Mouse (Mus musculus): ENCODE data around the gene Slc22a23. TPM values are rescaled to one million over a fixed set of nuclear protein-coding genes. Genes with fewer than 3 reads are reported as not detected.

Slc22a23 gene
- polyA plus RNA-seq, 1 experiment from 2014 or later: 5.5 TPM

DNA sequence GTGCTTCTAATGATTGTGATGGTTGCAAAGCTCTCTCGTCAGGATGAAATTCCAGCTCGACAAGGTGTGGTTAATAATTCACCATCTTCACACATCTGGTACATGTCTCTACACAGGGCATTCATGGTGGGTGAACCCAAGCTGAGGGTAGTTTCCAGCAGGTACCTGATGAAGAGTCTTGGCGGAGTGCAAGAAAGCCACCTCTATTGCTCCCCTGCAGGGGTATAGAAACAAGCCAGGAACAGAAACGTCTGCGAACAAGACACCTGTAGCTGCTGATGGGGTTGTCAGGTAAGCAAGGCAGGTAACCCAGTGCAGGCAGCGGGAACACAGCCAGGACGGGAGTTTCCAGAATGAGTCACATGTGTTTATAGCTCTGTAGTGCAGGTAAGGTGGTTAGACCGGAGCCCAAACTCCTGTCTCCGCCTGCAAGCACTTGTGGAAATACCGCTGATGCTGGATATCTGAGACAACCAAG lies 132.2 kb downstream of the Slc22a23 start:
- no peak overlapping the region for H3K27ac ChIP-seq
- H3K9me3 ChIP-seq: no peaks in the 10 kb centered on the region
- no peak overlapping the region for H3K4me3 ChIP-seq
- no peak overlapping the region for H3K4me2 ChIP-seq (replicated peaks)
- no peaks in the 10 kb centered on the region for H3K4me1 ChIP-seq
- WGBS: 64% methylated on average over 10 of the region's 10 CpGs
- no peaks in the 10 kb centered on the region for H3K27me3 ChIP-seq
- ATAC-seq (ENCODE audit: insufficient number of reproducible peaks, insufficient read depth, low FRiP score, low TSS enrichment): no peak
- H3K36me3 ChIP-seq: no peaks in the 10 kb centered on the region
- no peak overlapping the region for H3K9ac ChIP-seq

DNA sequence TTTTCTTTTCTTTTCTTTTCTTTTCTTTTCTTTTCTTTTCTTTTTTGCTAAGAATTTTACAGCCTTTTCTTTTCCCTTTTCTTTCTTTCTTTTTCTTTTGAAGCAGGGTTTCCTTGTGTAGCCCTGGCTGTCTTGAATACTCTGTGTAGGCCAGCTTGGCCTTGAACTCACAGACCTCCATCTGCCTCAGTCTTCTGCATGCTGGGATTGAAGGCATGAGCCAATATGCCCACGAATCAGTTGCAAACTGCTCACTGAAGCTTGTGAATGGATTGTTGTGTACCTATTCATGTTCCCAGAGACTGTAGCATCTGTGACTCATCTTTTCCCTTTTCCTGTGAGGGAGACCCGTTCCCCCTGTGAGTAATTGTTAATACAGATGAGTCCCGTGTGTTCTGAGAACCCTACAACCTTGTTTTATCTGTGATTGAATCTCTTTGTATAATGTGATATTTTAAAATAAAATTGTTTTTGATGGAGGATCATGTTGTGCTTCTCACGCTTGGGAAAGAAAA lies 133.7 kb downstream of the Slc22a23 start:
- H3K9me3 ChIP-seq: no peaks in the 10 kb centered on the region
- WGBS: 58% methylated on average over 4 of the region's 4 CpGs
- no peak overlapping the region for H3K9ac ChIP-seq
- no peak overlapping the region for H3K4me3 ChIP-seq
- H3K4me1 ChIP-seq: no peaks in the 10 kb centered on the region
- no peaks in the 10 kb centered on the region for H3K27me3 ChIP-seq
- H3K36me3 ChIP-seq: no peaks in the 10 kb centered on the region
- no peak overlapping the region for H3K27ac ChIP-seq
- no peak overlapping the region for H3K4me2 ChIP-seq (replicated peaks)
- ATAC-seq (ENCODE audit: insufficient number of reproducible peaks, insufficient read depth, low FRiP score, low TSS enrichment): no peak

DNA sequence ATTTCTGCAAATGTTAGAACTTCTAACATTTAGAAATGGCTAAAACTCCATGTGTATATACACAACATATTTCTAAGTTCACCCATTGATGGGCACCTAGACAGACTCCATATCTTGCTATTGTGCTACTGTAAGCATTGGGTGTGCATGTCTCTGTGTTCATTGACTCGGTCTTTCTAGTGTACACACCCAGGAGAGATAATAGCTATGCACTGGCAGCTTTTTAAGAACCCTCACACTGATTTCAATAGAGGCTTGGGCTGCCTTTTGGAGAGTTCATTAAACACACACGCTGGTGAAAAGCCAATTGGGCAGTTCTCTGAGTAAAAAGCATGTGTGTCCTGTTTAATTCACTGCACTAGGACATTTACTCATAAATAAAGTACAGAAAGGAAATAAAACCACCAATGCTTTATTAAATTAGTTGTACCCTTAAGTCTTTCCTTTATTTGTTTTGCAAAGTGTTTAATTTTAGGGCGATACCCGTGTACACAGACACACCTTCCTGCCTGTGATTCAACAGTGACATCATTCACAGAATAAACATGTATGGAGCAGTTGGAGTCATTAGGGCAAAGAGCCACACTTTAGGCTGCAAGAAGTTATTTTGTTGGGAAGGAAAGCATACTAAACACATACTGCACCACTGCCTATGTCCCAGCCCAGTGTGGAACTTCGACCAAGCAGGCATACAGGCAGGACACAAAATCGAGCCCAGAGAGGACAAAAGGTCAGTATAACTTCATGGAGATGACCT lies 137.1 kb downstream of the Slc22a23 start:
- Histone ChIP-seq H3K9ac (no peak overlapping the region), H3K36me3 (no peaks in the 10 kb centered on the region), H3K9me3 (no peaks in the 10 kb centered on the region), H3K4me3 (no peak overlapping the region), H3K27me3 (no peaks in the 10 kb centered on the region), H3K4me1 (no peaks in the 10 kb centered on the region), H3K27ac (no peak overlapping the region), H3K4me2 (replicated peaks) (no peak overlapping the region)
- ATAC-seq (ENCODE audit: insufficient number of reproducible peaks, insufficient read depth, low FRiP score, low TSS enrichment): no peak
- WGBS: 79% methylated on average over 6 of the region's 6 CpGs

DNA sequence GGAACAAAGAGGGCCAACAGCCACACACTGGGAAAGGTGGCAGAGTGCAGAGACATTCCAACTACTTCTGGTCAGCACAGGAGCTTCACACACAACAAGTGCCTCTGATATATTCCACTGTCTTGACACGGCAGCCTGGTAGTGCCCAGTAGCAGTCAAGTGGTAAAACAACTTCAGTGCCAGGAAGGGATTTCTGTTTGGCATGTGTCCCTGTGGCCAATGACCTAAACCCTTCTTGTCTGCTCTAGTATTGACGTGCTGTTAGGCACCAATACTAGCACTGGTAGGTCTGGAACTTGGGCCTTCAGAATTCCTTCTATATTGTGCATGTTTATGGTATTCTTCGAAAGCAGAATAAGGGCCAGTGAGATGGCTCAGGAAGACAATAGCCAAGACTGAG lies 139.8 kb downstream of the Slc22a23 start:
- Histone ChIP-seq H3K9ac (no peak overlapping the region), H3K4me2 (replicated peaks) (no peak overlapping the region), H3K4me1 (no peaks in the 10 kb centered on the region), H3K4me3 (no peak overlapping the region), H3K9me3 (no peaks in the 10 kb centered on the region), H3K27ac (no peak overlapping the region), H3K36me3 (no peaks in the 10 kb centered on the region), H3K27me3 (no peaks in the 10 kb centered on the region)
- 84% methylated on average over 3 of the region's 3 CpGs for WGBS
- no peak for ATAC-seq (ENCODE audit: insufficient number of reproducible peaks, insufficient read depth, low FRiP score, low TSS enrichment)

DNA sequence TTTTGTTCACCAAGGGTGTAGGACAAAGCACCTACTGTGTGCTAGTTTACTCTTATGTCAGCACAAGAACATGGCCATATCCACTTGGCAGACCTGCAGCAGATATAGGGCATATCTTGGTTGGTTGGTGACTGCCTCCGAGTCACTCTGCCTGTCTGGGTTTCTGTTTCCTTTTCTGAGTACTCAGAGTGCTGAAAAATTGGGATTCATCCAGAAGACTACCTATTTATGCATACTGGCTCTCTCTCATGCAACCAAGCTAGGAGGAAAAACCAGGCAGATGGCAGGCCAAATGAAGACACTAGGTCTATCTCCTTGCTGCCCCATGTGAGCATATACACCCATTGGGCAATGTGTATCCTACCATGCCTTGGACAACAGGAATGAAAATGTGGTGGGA lies 149.3 kb downstream of the Slc22a23 start:
- no peaks in the 10 kb centered on the region for H3K27me3 ChIP-seq
- H3K36me3 ChIP-seq: 0 out of 2 replicates have a peak, but pooled peaks cover 6% of the 10 kb centered on the region
- no peaks in the 10 kb centered on the region for H3K9me3 ChIP-seq
- H3K4me2 ChIP-seq (replicated peaks): no peak overlapping the region
- ATAC-seq (ENCODE audit: insufficient number of reproducible peaks, insufficient read depth, low FRiP score, low TSS enrichment): no peak
- H3K27ac ChIP-seq: no peak overlapping the region
- H3K4me3 ChIP-seq: no peak overlapping the region
- no peak overlapping the region for H3K9ac ChIP-seq
- no peaks in the 10 kb centered on the region; the same call in 1 of the 2 replicates for H3K4me1 ChIP-seq
- WGBS: 95% methylated on average over 1 of the region's 1 CpGs

DNA sequence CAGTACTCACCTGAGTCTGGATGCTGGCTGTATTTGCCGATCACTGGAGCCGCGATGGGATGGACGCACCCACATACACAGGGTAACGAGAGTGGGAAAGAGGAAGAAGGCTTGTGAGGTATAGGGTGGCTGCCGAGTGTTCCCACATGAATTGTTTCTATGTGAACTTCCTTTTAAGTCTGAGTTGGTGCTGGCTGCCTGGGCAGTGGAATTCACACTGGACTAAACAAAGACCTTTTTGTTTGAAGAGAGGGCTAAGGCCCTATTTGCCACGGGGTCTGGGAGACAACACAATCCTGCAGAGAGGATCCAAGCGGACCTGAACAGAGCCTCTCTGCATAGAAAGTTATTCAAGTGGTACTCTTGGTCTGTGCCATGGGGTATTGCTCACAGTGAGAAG lies 151.6 kb downstream of the Slc22a23 start:
- no peaks in the 10 kb centered on the region for H3K9me3 ChIP-seq
- 43% methylated on average over 8 of the region's 8 CpGs for WGBS
- no peak for ATAC-seq (ENCODE audit: insufficient number of reproducible peaks, insufficient read depth, low FRiP score, low TSS enrichment)
- H3K27me3 ChIP-seq: no peaks in the 10 kb centered on the region
- H3K4me1 ChIP-seq: no peaks in the 10 kb centered on the region
- H3K9ac ChIP-seq: no peak overlapping the region
- no peak overlapping the region for H3K4me3 ChIP-seq
- no peak overlapping the region for H3K4me2 ChIP-seq (replicated peaks)
- H3K27ac ChIP-seq: no peak overlapping the region
- 0 out of 2 replicates have a peak, but pooled peaks cover 6% of the 10 kb centered on the region for H3K36me3 ChIP-seq

DNA sequence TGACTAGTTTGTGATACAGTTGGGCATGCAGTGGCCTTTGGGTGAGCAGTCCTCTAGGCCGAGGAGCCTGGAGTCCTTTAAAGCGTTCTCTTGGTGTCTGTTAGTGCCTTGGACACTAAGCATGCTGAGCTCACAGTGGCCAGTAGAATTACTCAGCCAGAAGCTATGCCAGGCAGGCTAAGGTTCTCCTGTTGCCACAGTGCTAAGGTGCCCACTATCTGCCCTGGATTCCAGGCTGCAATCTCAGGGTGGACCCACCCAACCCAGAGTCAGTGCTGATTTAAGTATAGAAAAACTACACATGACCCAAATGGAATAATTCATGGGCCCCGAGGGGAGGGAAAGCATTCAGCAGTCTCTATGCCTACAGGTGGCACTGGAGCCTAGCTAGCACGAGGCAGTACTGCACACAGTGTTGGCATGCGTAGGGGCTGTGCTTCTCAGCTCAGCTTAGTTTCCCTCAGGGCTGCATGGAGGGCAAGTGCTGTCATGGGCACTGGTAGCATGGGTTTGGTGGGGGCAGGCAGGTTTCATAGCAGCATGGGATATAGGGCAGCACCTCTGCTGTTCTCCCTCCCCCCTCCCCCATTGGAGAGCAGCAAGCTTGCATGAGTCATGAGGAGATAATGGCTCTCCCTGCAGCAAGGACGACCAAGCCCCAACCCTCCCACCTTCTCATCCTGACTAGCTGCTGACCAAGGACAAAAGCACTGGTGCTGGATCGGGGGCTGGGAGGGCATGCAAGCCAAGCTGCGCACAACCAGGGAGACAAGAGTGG lies 152.4 kb downstream of the Slc22a23 start:
- Histone ChIP-seq H3K4me1 (no peaks in the 10 kb centered on the region), H3K4me2 (replicated peaks) (no peak overlapping the region), H3K9me3 (no peaks in the 10 kb centered on the region), H3K4me3 (no peak overlapping the region), H3K9ac (no peak overlapping the region), H3K27me3 (no peaks in the 10 kb centered on the region), H3K36me3 (0 out of 2 replicates have a peak, but pooled peaks cover 6% of the 10 kb centered on the region), H3K27ac (no peak overlapping the region)
- no peak for ATAC-seq (ENCODE audit: insufficient number of reproducible peaks, insufficient read depth, low FRiP score, low TSS enrichment)
- 69% methylated on average over 8 of the region's 8 CpGs for WGBS

DNA sequence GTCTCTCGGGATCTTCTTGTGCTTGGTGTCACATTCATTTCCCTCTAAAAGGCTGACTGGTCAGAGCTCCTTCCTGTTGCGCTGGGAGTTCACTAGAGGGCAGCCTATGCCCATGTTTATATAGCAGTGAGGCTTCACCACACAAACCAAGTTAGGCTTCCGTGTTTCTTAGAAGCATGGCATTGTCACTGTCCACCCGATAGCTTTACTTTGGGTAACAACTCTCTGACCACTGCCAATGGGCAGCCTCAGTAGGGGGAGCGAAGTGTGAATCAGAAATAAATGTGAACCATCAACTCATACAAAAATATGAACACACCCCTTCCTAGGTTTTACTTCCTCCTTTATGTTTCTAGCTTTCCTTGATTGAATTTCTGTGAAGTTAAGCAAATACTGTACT lies 157.4 kb downstream of the Slc22a23 start:
- no peak for ATAC-seq (ENCODE audit: insufficient number of reproducible peaks, insufficient read depth, low FRiP score, low TSS enrichment)
- H3K4me2 ChIP-seq (replicated peaks): no peak overlapping the region
- H3K36me3 ChIP-seq: peaks cover 3% of the 10 kb centered on the region; the same call in 1 of the 2 replicates
- WGBS: 14% methylated on average over 5 of the region's 5 CpGs
- no peak overlapping the region for H3K27ac ChIP-seq
- H3K9ac ChIP-seq: no peak overlapping the region
- no peak overlapping the region for H3K4me3 ChIP-seq
- H3K9me3 ChIP-seq: no peaks in the 10 kb centered on the region
- H3K4me1 ChIP-seq: no peaks in the 10 kb centered on the region
- H3K27me3 ChIP-seq: no peaks in the 10 kb centered on the region

DNA sequence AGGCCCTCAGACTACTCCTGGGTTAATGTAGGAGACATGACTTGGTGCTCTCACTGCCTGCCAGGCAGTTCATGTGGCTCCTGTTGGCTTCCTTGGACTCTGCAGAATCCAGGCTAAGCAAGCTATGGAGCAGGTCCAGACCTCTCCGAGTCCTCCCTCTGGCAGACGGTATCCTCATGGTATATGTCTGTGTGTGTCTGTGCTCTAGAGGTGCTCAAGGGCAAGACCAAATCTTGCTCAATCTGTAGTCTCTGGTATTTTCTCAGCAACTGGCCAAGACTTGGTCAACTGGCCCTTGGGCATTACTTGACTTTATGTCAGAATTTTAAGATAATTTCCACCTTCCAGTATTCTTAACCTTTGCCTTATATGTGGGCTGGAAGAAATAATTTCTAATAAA lies 159.6 kb downstream of the Slc22a23 start:
- no peak overlapping the region for H3K4me3 ChIP-seq
- no peak overlapping the region for H3K27ac ChIP-seq
- H3K27me3 ChIP-seq: no peaks in the 10 kb centered on the region
- no peaks in the 10 kb centered on the region for H3K9me3 ChIP-seq
- no peak overlapping the region for H3K4me2 ChIP-seq (replicated peaks)
- 88% methylated on average over 2 of the region's 2 CpGs for WGBS
- H3K4me1 ChIP-seq: no peaks in the 10 kb centered on the region
- H3K9ac ChIP-seq: no peak overlapping the region
- no peak for ATAC-seq (ENCODE audit: insufficient number of reproducible peaks, insufficient read depth, low FRiP score, low TSS enrichment)
- peaks cover 14% of the 10 kb centered on the region; the same call in 1 of the 2 replicates for H3K36me3 ChIP-seq

DNA sequence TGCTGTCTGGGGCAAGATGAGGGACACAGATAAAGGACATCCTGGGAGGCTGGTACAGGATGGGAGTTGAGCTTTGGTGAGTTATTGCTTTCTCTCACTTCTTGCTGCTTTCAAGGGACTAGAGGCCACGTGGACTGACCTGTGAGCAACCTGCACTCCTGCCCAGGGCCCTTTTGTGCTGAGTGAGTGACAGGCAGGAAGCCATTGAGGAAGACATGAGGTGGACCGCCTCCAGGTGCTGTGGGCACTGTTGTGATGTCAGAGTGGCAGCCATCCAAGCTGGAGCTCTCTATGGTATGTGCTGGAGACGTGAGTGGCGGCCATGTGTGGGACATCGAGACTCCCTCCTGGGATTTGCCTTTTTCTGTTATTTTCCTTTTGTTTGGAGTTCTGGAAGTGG lies 163.4 kb downstream of the Slc22a23 start:
- Histone ChIP-seq H3K4me3 (no peak overlapping the region), H3K4me1 (no peaks in the 10 kb centered on the region), H3K27me3 (no peaks in the 10 kb centered on the region), H3K36me3 (peaks cover 17% of the 10 kb centered on the region; the same call in 1 of the 2 replicates), H3K9ac (no peak overlapping the region), H3K4me2 (replicated peaks) (no peak overlapping the region), H3K27ac (no peak overlapping the region), H3K9me3 (no peaks in the 10 kb centered on the region)
- 74% methylated on average over 5 of the region's 5 CpGs for whole genome bisulfite sequencing
- no peak for ATAC-seq (ENCODE audit: insufficient number of reproducible peaks, insufficient read depth, low FRiP score, low TSS enrichment)

DNA sequence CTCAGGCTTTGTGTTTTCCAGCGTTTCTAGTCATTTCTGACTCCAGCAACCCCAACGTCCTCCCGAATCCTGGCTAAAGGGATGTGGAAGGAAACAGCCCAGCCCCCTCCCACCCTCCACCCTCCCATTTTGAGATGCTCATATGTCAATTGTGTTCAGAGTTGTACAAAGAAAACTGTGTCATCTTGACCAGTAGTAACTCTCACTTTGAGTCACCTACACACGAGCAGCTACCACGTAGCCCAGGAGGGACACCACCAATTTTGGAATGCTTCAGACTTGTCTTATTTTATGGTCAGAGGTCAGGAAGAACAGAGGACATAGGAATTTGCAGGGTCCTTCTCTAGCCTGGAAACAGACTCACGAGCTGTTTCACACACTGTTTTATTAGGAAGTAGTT lies 171.0 kb downstream of the Slc22a23 start:
- Histone ChIP-seq H3K27me3 (no peaks in the 10 kb centered on the region), H3K4me2 (replicated peaks) (no peak overlapping the region), H3K27ac (no peak overlapping the region), H3K9ac (no peak overlapping the region), H3K4me1 (no peaks in the 10 kb centered on the region), H3K9me3 (no peaks in the 10 kb centered on the region), H3K36me3 (peaks cover 4% of the 10 kb centered on the region; the same call in 1 of the 2 replicates), H3K4me3 (no peak overlapping the region)
- ATAC-seq (ENCODE audit: insufficient number of reproducible peaks, insufficient read depth, low FRiP score, low TSS enrichment): no peak
- 92% methylated on average over 6 of the region's 6 CpGs for WGBS

Measured in embryonic facial prominence, embryonic 12.5 days (tissue).